Mouse (Mus musculus): Measurements from ENCODE around the gene Cln3.

- no peak for TF ChIP-seq EP300 (IDR thresholded peaks at IDR 0.05; ENCODE audit: low read depth)
- no peak for TF ChIP-seq CTCF (IDR thresholded peaks at IDR 0.05; ENCODE audit: low read depth)
Observed at GRCm38 (mm10) chr7:126635375-126635774, 49.8 kb upstream of the Cln3 start.

Measured in liver, postnatal 0 days (tissue).